Mouse (Mus musculus) hindbrain, embryonic 15.5 days (tissue): ENCODE data around the gene 2310022B05Rik. TPM values are rescaled to one million over a fixed set of nuclear protein-coding genes. Genes with fewer than 3 reads are reported as not detected.

ENCODE experiments used
- ATAC-seq: fragments of 200-750 bp; cut with Nextera tagmentation; 2 replicates; pipeline ENCODE4 v1.8.0; 2017; ENCODE audit warnings: low read depth, moderate number of reproducible peaks, moderate TSS enrichment; ENCODE audit not compliant: low FRiP score
- H3K27ac ChIP-seq: fragments of 300-500 bp; sonication (generic); replicated peaks from 2 replicates; pipeline ENCODE4 v1.5.1; 2015; ENCODE audit warnings: mild to moderate bottlenecking, inconsistent platforms
- H3K27me3 ChIP-seq: fragments of 300-500 bp; sonication (generic); 2 replicates; pipeline ENCODE4 v1.6.1; 2015; ENCODE audit warnings: control low read depth, inconsistent platforms
- H3K36me3 ChIP-seq: fragments of 300-500 bp; sonication (generic); 2 replicates; pipeline ENCODE4 v1.6.1; 2015; ENCODE audit warnings: control low read depth, inconsistent platforms
- H3K4me1 ChIP-seq: fragments of 300-500 bp; sonication (generic); replicated peaks from 2 replicates; pipeline ENCODE4 v1.6.1; 2015; ENCODE audit warnings: control low read depth, inconsistent platforms
- H3K4me2 ChIP-seq: fragments of 300-500 bp; sonication (generic); 2 replicates; pipeline ENCODE4 v1.6.1; 2015; ENCODE audit warnings: moderate library complexity, mild to moderate bottlenecking, inconsistent platforms
- H3K4me3 ChIP-seq: fragments of 300-500 bp; sonication (generic); 2 replicates; pipeline ENCODE4 v1.5.1; 2015; ENCODE audit warnings: mild to moderate bottlenecking, inconsistent platforms
- H3K9ac ChIP-seq: fragments of 300-500 bp; sonication (generic); 2 replicates; pipeline ENCODE4 v1.6.1; 2015; ENCODE audit warnings: inconsistent platforms
- H3K9me3 ChIP-seq: fragments of 300-500 bp; sonication (generic); 2 replicates; pipeline ENCODE4 v1.6.1; 2016; ENCODE audit warnings: control low read depth, inconsistent platforms
- WGBS: fragments of 180-500 bp; shearing (Covaris S2); methylation state at CpG from one replicate; pipeline ENCODE4 v1.1.7; 2015; 5-methylcytosine and 5-hydroxymethylcytosine counted together
- polyA plus RNA-seq: library from polyadenylated mRNA; unstranded; fragments of >200 nt; fragmentation: Nextera tagmentation; extraction: Ambion mirVana; gene quantifications from 2 replicates; pipeline ENCODE4 v1.2.1, GENCODE M21; 2015

2310022B05Rik gene
- polyA plus RNA-seq, 1 experiment from 2014 or later: 23.8 TPM

DNA sequence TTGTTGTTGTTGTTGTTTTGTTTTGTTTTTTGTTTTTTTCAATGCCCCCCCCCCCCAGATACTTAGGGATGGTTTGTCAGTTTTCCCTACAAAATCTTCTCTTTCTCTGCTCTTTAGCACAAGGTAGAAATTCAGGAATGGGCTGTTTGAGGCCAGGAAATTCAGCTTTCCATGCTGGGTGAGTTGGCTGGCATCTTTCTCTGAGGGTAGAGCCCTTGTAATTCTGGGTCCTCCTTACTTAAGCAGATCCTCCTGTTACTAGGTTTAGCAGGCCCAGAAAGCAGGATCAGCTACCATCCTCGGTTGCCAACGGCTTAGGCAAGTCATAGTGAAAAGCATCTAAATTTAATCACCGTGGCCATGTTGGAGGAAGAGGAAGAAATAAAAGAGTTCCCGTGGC lies 32.3 kb downstream of the 2310022B05Rik start:
- H3K4me2 ChIP-seq: no peak overlapping the region
- 0 out of 2 replicates have a peak, but pooled peaks cover 12% of the 10 kb centered on the region for H3K4me1 ChIP-seq
- no peaks in the 10 kb centered on the region for H3K9me3 ChIP-seq
- H3K9ac ChIP-seq: no peak overlapping the region
- H3K4me3 ChIP-seq: no peak overlapping the region
- H3K27ac ChIP-seq: no peak overlapping the region
- WGBS: 87% methylated on average over 4 of the region's 4 CpGs
- H3K27me3 ChIP-seq: no peaks in the 10 kb centered on the region
- ATAC-seq: no peak
- 0 out of 2 replicates have a peak, but pooled peaks cover 2% of the 10 kb centered on the region for H3K36me3 ChIP-seq

DNA sequence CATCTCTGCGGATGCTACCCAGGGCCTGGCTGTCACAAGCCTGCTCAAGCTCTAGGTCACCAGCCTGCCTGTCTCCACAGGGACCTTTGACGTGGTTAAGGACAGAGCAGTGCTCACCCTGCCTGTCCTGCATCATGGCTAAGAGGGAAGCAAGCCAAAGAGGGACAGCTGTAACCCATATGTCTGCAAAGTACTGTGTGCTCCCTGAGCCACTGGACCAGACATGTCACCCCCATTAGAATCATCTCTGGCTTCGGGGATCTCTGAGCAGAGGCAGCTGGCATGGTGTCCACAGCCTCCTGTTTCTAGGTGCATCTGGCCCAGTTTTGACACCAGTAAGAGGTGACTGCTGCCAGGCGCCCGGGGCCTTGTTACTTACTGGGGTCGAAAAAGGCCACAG lies 32.7 kb downstream of the 2310022B05Rik start:
- WGBS: 75% methylated on average over 6 of the region's 6 CpGs
- Histone ChIP-seq H3K27me3 (no peaks in the 10 kb centered on the region), H3K9ac (no peak overlapping the region), H3K36me3 (no peaks in the 10 kb centered on the region), H3K4me1 (0 out of 2 replicates have a peak, but pooled peaks cover 12% of the 10 kb centered on the region), H3K9me3 (no peaks in the 10 kb centered on the region), H3K4me2 (no peak overlapping the region), H3K27ac (no peak overlapping the region), H3K4me3 (no peak overlapping the region)
- ATAC-seq: no peak

DNA sequence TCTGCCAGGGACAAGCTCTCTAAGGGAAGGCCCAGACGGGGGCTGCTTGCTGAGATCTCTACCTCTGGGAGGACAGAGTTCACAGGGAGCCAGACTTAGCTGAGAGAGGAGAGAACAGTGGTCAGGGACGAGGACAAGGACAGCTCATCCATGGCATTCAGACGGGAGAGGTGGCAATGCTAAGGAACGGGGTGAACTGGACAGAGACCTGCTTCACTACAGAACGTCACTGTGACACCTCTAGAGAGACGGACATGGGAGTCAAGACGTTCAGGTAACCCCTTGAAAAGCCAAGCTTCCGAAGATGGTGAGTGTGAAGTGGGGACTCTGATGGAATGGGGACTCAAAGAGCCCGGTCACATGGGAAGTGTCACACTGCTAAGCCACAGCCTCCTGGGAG lies 36.9 kb downstream of the 2310022B05Rik start:
- WGBS: 89% methylated on average over 9 of the region's 9 CpGs

DNA sequence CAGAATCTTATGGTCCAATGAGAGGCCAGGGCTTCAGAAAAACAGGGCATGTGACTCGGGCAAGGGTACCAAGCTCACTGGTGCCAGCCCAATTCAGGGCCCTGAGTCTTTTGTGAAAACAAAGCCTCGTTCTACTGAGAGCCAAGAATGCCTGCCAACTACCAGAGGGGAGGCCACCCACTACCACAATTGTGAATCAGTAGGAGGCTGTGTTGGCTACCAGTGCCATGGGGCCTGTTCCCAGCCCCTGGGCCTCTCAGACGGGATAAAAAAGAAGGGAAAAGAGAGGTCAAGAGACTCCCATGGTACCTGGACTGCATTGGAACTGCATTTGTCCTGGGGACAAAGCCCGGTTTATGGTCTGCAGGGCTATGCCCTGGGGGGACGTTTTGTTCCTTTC lies 41.9 kb downstream of the 2310022B05Rik start:
- H3K4me3 ChIP-seq: no peak overlapping the region
- H3K36me3 ChIP-seq: no peaks in the 10 kb centered on the region
- peak; percentile 87 for ATAC-seq
- H3K9ac ChIP-seq: no peak overlapping the region
- H3K27me3 ChIP-seq: no peaks in the 10 kb centered on the region
- H3K9me3 ChIP-seq: no peaks in the 10 kb centered on the region
- WGBS: 52% methylated on average over 5 of the region's 5 CpGs
- peaks cover 8% of the 10 kb centered on the region; the same call in 1 of the 2 replicates for H3K4me1 ChIP-seq
- H3K4me2 ChIP-seq: no peak overlapping the region
- H3K27ac ChIP-seq: peak overlapping the region; percentile 69

More for the DNA sequence above, 36.9 kb downstream of the 2310022B05Rik start:
- Histone ChIP-seq H3K4me3 (no peak overlapping the region), H3K36me3 (no peaks in the 10 kb centered on the region), H3K4me2 (no peak overlapping the region), H3K27me3 (no peaks in the 10 kb centered on the region), H3K9ac (no peak overlapping the region), H3K4me1 (0 out of 2 replicates have a peak, but pooled peaks cover 4% of the 10 kb centered on the region), H3K9me3 (no peaks in the 10 kb centered on the region), H3K27ac (no peak overlapping the region)
- no peak for ATAC-seq

DNA sequence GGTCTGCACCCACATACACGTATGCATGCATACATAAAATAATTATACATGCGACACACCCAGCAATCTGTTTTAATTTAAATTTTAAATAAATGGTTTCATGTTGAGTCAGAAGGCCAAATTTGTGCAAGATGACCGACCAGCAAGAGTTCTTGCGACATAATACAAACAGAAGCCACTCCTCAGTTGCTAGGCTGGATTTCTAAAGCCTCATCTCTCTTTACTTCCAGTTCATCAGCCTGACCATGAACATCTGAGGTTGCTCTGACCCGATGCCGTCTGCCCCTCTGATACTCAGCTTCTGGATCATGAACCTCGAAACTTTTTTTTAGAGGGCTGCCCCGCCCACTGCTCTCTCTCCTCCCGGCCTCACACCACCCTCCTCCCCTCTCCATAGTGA lies 44.9 kb downstream of the 2310022B05Rik start:
- Histone ChIP-seq H3K9ac (no peak overlapping the region), H3K4me3 (no peak overlapping the region), H3K4me1 (peaks cover 8% of the 10 kb centered on the region; the same call in 1 of the 2 replicates), H3K36me3 (no peaks in the 10 kb centered on the region), H3K4me2 (no peak overlapping the region), H3K27me3 (no peaks in the 10 kb centered on the region), H3K27ac (peak overlapping the region; percentile 62; the same call in 1 of the 2 replicates), H3K9me3 (no peaks in the 10 kb centered on the region)
- ATAC-seq: no peak
- WGBS: 46% methylated on average over 9 of the region's 9 CpGs

DNA sequence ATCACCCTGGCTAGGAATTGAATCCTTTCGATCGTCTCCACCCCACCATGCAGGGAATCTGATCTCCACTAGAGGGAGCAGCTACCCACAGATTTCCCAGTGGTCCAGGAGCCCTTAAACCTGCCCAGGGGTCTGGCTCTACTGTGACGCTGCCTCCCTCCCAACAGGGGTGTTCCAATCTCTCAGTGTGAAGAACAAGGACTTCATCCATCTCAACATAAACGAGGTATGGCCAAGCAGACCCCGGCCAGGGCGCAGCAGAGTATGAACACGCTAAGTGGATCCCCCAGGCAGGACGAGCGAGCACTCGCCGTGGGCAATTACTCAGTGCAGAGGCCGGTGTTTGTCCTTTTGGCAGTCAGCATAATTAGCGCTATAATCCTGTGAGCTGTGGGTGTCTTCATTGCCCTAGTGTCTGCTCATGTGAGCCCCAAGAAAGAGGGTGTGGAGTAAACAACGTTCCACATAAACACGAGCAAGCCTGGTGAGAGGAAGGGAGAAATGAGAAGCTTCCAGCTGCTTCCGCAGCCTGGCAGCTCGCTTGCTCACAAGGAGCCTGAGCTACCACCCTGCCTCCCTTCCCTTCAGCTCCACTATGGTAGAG lies 45.8 kb downstream of the 2310022B05Rik start:
- peaks cover 8% of the 10 kb centered on the region; the same call in 1 of the 2 replicates for H3K4me1 ChIP-seq
- H3K27ac ChIP-seq: peak overlapping the region; percentile 62
- H3K27me3 ChIP-seq: no peaks in the 10 kb centered on the region
- peak overlapping the region; percentile 12; the same call in 1 of the 2 replicates for H3K9ac ChIP-seq
- H3K4me3 ChIP-seq: peak overlapping the region; percentile 34
- H3K36me3 ChIP-seq: no peaks in the 10 kb centered on the region
- peak overlapping the region; percentile 57 for H3K4me2 ChIP-seq
- ATAC-seq: peak; percentile 56
- 10% methylated on average over 17 of the region's 17 CpGs for WGBS
- no peaks in the 10 kb centered on the region for H3K9me3 ChIP-seq

DNA sequence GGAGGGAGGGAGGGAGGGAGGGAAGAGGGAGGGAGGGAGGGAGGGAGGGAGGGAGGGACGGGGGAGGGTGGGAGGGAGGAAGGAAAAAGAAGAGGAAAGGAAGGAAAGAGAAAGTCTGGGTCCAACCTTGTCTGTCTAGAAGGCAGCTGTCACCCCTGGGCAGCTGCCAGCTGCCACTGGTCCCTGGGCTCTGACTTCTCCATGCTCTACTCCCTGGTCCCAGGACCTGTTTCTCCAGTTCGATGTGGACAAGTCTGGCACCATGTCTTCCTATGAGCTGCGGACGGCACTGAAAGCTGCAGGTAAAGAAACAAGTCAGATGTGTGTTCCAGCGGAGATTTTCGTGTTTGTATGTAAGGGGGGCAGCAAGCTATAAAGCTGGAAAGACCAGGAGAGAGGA lies 48.8 kb downstream of the 2310022B05Rik start:
- 87% methylated on average over 6 of the region's 6 CpGs for WGBS
- Histone ChIP-seq H3K36me3 (no peaks in the 10 kb centered on the region), H3K4me3 (no peak overlapping the region), H3K9me3 (no peaks in the 10 kb centered on the region), H3K9ac (no peak overlapping the region), H3K4me2 (no peak overlapping the region), H3K4me1 (peaks cover 8% of the 10 kb centered on the region; the same call in 1 of the 2 replicates), H3K27me3 (no peaks in the 10 kb centered on the region), H3K27ac (no peak overlapping the region)
- no peak for ATAC-seq

DNA sequence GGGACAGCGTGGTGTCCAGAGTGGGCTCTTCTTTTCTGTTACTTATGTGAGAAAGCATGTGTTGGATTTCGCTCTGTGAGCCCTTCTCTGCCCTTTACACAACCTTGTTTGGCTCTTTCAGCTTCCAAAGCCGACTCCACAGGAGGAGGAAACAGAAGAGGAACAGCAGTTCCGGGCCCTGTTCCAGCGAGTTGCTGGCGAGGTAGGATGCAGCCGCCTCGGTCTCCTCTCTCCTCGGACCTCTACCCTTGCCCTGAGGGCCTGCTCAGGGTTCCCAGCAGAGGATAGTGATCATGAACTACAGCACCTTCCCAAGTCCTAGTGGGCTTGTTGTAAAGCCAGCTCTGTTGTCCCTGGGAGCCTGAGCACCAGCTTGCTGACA lies 54.2 kb downstream of the 2310022B05Rik start:
- WGBS: 79% methylated on average over 9 of the region's 9 CpGs
- Histone ChIP-seq H3K4me1 (no peaks in the 10 kb centered on the region), H3K36me3 (no peaks in the 10 kb centered on the region), H3K4me3 (no peak overlapping the region), H3K9me3 (no peaks in the 10 kb centered on the region), H3K9ac (no peak overlapping the region), H3K27me3 (no peaks in the 10 kb centered on the region), H3K27ac (no peak overlapping the region), H3K4me2 (no peak overlapping the region)
- ATAC-seq: no peak

DNA sequence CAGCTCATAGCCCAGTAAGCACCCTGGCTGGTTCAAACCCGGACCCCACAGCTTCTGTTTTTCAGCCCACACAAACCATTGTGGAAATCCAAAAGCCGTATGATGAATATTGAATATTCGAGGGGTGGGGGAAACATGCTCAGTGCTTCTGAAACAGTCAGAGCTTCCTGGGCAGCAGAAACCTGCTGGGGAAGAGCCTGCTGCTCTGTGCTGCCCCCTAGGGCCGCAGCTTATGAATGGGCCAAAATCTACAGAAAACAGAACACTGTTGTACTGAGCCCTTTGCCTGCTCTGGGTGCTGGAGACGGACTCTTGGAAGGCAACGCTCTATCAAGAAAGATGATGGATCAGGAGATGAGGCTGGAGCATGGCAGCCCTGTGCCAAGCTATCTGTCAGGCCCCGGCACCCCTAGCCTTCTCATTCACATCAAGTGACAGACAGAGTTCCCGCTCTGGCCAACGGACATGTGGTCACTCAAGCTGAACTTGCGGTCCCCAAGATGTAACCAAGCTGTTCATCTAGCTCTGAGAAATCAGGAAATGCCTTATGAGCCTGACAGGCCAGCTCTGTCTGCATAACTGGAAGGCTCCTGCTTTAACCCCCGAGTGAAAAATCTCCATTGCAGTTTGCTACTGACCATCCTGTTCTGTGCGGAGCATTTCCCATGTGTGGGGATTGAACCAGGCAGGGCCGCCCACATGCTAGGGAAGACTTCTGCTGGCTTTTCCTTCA lies 54.8 kb downstream of the 2310022B05Rik start:
- H3K9ac ChIP-seq: no peak overlapping the region
- H3K27me3 ChIP-seq: no peaks in the 10 kb centered on the region
- no peaks in the 10 kb centered on the region for H3K36me3 ChIP-seq
- no peak overlapping the region for H3K27ac ChIP-seq
- no peaks in the 10 kb centered on the region for H3K4me1 ChIP-seq
- no peak for ATAC-seq
- no peak overlapping the region for H3K4me3 ChIP-seq
- H3K9me3 ChIP-seq: no peaks in the 10 kb centered on the region
- H3K4me2 ChIP-seq: no peak overlapping the region
- WGBS: 75% methylated on average over 13 of the region's 13 CpGs

DNA sequence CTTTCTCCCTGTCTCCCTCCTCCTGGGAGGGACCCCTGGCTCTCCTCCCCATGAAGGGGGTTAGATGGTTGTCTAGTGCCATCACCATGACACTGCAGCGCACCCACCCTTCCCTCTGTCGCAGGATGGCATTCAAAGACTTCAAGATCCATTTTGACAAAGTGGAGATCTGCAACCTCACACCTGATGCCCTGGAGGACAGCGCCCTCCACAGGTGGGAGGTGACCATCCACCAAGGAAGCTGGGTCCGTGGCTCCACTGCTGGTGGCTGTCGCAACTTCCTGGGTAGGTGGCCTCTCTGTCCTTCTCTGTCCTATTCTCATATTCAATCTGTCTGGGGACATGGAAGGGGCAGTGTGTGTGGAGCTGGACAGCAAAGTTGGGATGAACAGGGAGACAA lies 59.1 kb downstream of the 2310022B05Rik start:
- Histone ChIP-seq H3K9ac (no peak overlapping the region), H3K4me3 (no peak overlapping the region), H3K27ac (no peak overlapping the region), H3K36me3 (no peaks in the 10 kb centered on the region), H3K27me3 (no peaks in the 10 kb centered on the region), H3K4me2 (no peak overlapping the region), H3K4me1 (no peaks in the 10 kb centered on the region), H3K9me3 (no peaks in the 10 kb centered on the region)
- no peak for ATAC-seq
- WGBS: 79% methylated on average over 5 of the region's 5 CpGs

DNA sequence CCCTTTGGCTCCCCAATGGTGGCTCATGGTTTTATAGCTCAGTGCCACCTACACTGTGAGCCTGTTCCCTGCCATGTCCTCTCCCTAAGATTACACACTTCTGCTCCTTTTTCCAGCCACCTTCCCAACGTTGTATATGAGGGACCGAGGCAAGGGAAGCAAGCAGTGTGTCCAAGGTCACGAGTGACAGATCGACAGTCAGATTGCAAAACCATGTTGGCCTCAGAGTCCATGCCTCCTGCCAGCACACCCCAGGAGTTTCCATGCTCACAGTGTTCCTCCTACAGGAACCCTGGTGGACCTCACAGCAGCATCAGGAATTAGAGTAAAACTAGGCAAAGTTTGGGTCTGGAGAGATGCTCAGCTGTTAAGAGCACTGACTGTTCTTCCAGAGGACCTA lies 73.8 kb downstream of the 2310022B05Rik start:
- Histone ChIP-seq H3K4me3 (no peak overlapping the region), H3K4me1 (0 out of 2 replicates have a peak, but pooled peaks cover 3% of the 10 kb centered on the region), H3K27me3 (no peaks in the 10 kb centered on the region), H3K4me2 (no peak overlapping the region), H3K9me3 (no peaks in the 10 kb centered on the region), H3K27ac (no peak overlapping the region), H3K36me3 (no peaks in the 10 kb centered on the region), H3K9ac (no peak overlapping the region)
- ATAC-seq: no peak
- WGBS: 83% methylated on average over 4 of the region's 4 CpGs

DNA sequence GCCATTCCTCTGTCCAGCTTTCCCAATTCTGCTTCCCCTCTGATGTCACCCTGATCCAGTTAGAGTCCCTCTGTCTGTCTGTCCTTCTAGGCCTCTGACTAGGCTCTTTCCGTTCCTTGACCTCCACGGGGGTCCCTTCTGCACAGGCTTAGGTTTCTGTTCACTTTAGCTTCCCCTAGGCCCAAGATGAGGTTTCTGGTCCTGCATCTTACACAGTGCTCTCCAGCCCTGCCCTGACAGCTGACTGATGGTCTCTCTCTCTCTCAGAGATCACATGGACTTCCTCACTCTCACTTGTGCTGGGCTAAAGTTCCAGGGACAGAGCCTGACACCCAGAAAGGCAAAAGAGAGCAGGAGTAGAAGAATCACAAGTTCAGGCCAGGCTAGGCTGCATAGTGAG lies 76.6 kb downstream of the 2310022B05Rik start:
- WGBS: 80% methylated on average over 2 of the region's 2 CpGs
- no peak overlapping the region for H3K9ac ChIP-seq
- 0 out of 2 replicates have a peak, but pooled peaks cover 3% of the 10 kb centered on the region for H3K4me1 ChIP-seq
- 0 out of 2 replicates have a peak overlapping the region, but pooled peaks have one; percentile 14 for H3K27ac ChIP-seq
- H3K4me3 ChIP-seq: no peak overlapping the region
- H3K36me3 ChIP-seq: no peaks in the 10 kb centered on the region
- H3K9me3 ChIP-seq: no peaks in the 10 kb centered on the region
- no peak for ATAC-seq
- no peak overlapping the region for H3K4me2 ChIP-seq
- H3K27me3 ChIP-seq: no peaks in the 10 kb centered on the region
